Mouse (Mus musculus) kidney, embryonic 16.5 days (tissue): ENCODE data around the gene Cux1. TPM values are rescaled to one million over a fixed set of nuclear protein-coding genes. Genes with fewer than 3 reads are reported as not detected.

Experiments
- ATAC-seq: fragments of 200-750 bp; cut with Nextera tagmentation; 2 replicates; pipeline ENCODE4 v1.8.0; 2017; ENCODE audit warnings: moderate TSS enrichment; ENCODE audit not compliant: low FRiP score, low TSS enrichment
- H3K27ac ChIP-seq: fragments of 300-500 bp; sonication (generic); 2 replicates; pipeline ENCODE4 v1.5.1; 2014; ENCODE audit warnings: low read length
- H3K27me3 ChIP-seq: fragments of 300-500 bp; sonication (generic); 2 replicates; pipeline ENCODE4 v1.6.1; 2014; ENCODE audit warnings: low read length, control low read depth, mixed read lengths; ENCODE audit not compliant: insufficient read depth
- H3K36me3 ChIP-seq: fragments of 300-500 bp; sonication (generic); 2 replicates; pipeline ENCODE4 v1.6.1; 2014; ENCODE audit warnings: low read length, control low read depth, mixed read lengths; ENCODE audit not compliant: insufficient read depth
- H3K4me1 ChIP-seq: fragments of 300-500 bp; sonication (generic); 2 replicates; pipeline ENCODE4 v1.6.1; 2014; ENCODE audit warnings: low read length, control low read depth, mixed read lengths; ENCODE audit not compliant: insufficient read depth
- H3K4me2 ChIP-seq: fragments of 300-500 bp; sonication (generic); replicated peaks from 2 replicates; pipeline ENCODE4 v1.6.1; 2014; ENCODE audit warnings: low read depth, low read length
- H3K4me3 ChIP-seq: fragments of 300-500 bp; sonication (generic); 2 replicates; pipeline ENCODE4 v1.5.1; 2014; ENCODE audit warnings: mild to moderate bottlenecking, low read length
- H3K9ac ChIP-seq: fragments of 300-500 bp; sonication (generic); replicated peaks from 2 replicates; pipeline ENCODE4 v1.6.1; 2014; ENCODE audit warnings: low read length
- H3K9me3 ChIP-seq: fragments of 300-500 bp; sonication (generic); 2 replicates; pipeline ENCODE4 v1.6.1; 2016; ENCODE audit warnings: low read length, control low read depth
- WGBS: fragments of 180-500 bp; shearing (Covaris S2); extraction: QIAGEN DNeasy Blood & Tissue Kit; methylation state at CpG from one replicate; pipeline ENCODE4 v1.1.7; 2014; 5-methylcytosine and 5-hydroxymethylcytosine counted together
- microRNA-seq: library from miRNA; unstranded; fragments of <30 nt; microRNA quantifications from one replicate; pipeline ENCODE4, GENCODE M21; 2016
- polyA plus RNA-seq: library from polyadenylated mRNA; unstranded; fragments of >200 nt; fragmentation: Nextera tagmentation; extraction: Ambion mirVana; gene quantifications from 2 replicates; pipeline ENCODE4 v1.2.1, GENCODE M21; 2015

Cux1 gene
- polyA plus RNA-seq, 1 experiment from 2014 or later = 110 TPM

- Histone ChIP-seq H3K27ac (peak within 1 kb of the TSS; percentile 90), H3K4me3 (peak within 1 kb of the TSS; percentile 97), H3K4me2 (peak within 1 kb of the TSS; percentile 97), H3K36me3 (peaks cover 28% of the 10 kb centered on the region), H3K4me1 (peaks cover 10% of the 10 kb centered on the region), H3K27me3 (no peaks in the 10 kb centered on the region), H3K9ac (peak within 1 kb of the TSS; percentile 78), H3K9me3 (no peaks in the 10 kb centered on the region)
- under 1% methylated on average over 62 of the region's 62 CpGs for WGBS
- ATAC-seq = peak; percentile 89
These were observed 368.6 kb downstream of the Cux1 start, which contains the start of gene Prkrip1 for GRCm38 (mm10) chr5:136198474-136199391. TSS of gene Prkrip1 (minus strand) at chr5:136198963.

Small RNA genes lying within 50 kb of the gene (microRNA-seq; reads per million reads assigned to microRNA genes)
- gene Mir721 = not detected

Other genes starting within 250 kb of the Cux1 start
- not detected in 2 replicates for gene Myl10, start 125.7 kb upstream of the Cux1 start, polyA plus RNA-seq